Mouse (Mus musculus) megakaryocyte-erythroid progenitor cell, adult 5-6 weeks (primary cell): ENCODE measurements at regions not wholly inside any gene's neighbourhood (a gene's known extent, or its start where the extent isn't known, plus 50 kb on each side); places are given as distances from the start of the nearest gene placed in this dataset.
A peak's percentile ranks its signal among the peaks of the same experiment; 100 is the strongest.

ENCODE experiments used
- ATAC-seq: replicated peaks from 2 replicates; pipeline ENCODE4 v1.8.0; 2016; ENCODE audit warnings: mild to moderate bottlenecking, inconsistent platforms; ENCODE audit not compliant: severe bottlenecking, poor library complexity, low FRiP score, low TSS enrichment

DNA sequence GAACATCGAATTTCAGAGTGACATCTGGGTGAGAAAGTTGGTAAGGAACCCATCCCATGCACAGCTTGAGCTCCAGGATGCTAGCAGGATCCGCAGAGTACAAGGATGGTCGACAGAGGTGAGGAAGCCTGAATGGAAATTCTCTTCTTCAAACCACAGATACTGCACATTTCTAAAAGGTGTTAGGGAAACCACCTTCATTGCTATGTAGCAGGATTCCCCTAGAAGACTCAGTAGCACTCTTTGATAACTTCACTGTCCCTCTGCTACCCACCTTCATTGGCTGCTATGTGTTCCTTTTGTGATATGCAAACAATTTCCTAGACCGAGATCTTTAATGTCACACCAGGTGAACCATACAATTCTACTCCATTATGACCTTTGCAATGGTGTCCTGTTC is 128.1 kb upstream of the Atp2b1 start:
- no peak for ATAC-seq

DNA sequence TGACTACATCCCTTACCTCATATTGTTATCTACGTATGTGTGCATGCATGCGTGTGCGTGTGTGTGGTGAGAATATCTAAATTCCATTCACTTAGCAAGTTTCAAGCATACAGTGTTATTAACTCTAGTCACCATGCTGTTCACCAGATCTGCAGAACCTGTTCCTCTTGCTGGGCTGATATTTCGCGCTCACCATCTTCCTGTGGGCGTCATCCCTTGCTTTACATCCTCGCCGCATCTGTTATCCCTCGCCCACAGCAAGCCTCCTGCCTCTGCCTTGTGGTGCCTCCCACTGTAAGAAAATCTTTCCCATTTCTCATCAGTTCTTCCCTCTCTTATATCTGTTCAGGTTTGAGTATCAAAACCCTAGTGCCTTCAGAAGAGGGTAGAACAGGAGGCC is 124.4 kb upstream of the Atp2b1 start:
- no peak for ATAC-seq

DNA sequence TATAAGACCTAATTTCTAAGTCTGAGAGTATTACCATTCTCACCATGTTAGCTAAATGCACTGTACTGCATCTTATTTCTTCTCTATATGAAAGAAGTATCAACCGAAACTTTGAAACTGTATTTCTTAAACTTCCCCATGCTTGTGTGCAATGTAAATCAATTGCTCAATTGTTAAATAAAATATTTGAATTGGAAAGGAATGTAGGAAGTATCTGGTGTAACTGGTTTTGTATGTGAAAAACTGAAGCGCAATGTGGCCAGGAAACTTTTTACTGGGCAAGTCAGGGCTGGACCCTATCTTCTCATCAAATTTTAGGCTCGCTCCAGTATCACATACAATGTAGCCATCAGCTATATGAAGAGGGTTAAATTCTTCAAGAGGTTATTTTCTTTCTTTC is 123.8 kb upstream of the Atp2b1 start:
- ATAC-seq = no peak

DNA sequence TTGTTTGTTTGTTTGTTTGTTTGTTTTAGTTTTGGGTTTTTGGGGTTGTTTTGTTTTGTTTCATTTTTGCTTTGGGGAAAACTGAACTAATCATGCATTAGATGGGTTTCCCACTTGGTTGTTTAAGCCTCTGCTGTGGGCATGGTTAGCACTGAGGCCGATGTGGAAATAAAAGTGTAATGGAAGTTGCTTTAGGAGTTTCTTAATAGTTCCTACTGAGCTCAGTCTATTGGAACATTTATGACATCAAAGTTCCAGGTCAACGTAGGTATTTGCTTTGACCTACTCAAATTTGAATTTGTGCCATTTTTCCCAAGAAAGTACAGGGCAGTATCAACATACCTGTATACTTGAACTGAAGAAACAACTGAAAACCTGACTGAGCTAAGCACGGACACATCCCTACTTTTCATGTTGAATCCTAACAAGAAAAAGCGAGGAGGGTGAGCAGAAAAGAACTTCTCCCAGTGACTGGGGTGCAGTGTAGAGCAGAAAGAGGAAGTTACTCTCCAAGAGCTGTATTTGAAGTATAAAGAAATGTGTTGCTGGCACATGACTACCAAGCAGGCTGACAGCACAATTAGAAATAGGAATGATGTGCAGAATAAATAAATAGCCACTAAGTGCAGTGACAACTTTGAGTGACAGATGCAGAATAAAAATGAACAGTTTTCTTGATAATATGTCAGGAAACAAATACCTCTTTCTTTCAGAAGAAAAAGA is 122.0 kb upstream of the Atp2b1 start:
- no peak for ATAC-seq

DNA sequence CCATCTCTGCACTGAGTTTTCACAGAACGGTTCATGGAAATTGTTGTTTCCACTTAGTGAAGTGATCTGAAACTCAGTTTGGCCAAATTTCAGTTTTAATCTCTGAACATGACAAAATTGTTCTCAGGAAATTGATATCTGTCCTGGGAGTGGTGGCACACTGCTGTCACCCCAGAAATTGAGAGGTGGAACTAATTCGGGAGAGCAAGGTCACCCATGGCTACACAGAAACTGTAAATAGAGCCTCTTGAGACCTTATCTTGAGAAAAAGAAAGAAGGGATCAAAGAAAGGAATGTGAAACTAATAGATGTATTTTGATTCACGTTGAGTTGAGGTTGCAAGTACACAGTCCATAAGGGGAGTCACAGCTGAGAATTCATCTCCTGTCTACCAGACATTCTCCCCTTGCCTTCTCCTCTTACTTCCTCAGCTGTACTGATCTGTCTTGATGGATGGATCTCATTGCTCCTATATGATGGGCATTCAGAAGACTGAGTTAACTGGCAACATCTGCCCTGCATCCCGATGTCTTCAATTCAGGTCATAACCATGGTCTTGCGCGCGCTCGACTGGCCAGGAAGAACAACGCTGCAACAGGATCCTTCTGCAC is 120.2 kb upstream of the Atp2b1 start:
- no peak for ATAC-seq

DNA sequence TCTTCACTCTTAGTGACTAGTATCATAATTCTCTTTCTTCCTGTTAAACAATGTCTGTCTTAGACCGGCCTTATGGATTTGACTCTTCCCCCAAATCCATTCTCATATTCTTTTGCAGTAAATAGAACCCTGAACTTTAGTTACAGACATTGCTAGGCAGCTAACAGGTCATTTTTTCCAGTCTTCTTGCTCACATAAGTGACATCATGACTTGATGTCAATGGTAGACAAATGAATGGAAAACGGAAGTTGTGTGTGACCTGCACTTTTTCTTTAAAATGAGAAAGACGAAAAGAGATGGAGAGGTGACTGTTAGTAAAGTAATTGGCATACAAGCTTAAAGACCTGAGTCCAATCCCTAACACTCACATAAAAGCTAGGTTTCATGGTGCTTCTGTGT is 118.2 kb upstream of the Atp2b1 start:
- ATAC-seq = no peak

DNA sequence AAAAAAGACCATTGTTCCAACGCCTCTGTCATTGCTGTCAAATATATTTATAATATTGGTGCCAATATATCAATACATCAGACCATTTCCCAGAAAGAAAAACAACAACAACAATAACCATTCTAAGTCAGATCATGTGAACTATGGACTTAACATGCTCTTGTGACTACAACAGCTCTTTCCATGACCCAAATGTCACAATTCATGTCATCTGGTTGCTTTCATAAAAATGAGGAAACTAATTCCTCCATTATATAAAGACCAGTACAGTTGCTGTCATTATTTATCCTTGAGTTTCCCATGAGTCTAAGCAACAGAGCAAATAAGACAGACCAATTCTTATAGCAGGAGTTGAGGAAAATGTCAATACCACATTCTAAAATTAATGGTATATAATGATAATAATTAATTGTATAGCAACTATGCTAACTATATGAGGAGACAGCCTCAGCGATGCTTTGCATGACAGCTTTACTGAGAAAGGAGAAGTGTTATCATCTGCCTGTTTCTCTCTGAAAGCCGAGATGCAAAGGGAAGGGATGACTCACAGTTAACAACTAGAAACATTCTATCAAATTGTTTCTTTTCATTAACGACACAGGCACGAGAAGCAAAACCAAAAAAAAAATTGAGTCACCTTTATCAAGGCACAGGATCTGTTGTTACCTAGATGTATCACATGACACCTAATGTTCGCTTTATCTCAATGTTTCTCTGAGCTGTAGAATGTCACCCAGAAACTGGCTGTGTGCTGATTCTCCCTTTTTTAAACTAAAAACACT is 115.4 kb upstream of the Atp2b1 start:
- no peak for ATAC-seq

DNA sequence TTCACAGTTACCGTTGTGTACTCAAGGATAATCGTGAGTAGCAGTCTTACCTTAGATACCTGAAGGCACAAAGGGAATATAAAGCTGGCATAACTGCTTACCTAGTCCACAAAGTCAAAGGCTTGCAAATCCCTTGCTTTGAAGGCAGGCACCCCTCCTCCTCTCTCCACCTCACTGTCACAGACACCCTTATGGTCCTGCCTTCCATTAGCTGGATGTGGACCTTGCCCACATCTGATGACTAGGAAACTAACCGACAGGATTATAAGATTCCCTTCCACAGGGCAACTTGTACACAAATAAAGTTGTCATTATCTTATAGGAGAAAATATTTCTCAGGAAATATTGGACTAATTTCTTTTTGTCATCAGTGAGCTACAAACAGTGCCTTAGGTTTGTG is 114.4 kb upstream of the Atp2b1 start:
- no peak for ATAC-seq

DNA sequence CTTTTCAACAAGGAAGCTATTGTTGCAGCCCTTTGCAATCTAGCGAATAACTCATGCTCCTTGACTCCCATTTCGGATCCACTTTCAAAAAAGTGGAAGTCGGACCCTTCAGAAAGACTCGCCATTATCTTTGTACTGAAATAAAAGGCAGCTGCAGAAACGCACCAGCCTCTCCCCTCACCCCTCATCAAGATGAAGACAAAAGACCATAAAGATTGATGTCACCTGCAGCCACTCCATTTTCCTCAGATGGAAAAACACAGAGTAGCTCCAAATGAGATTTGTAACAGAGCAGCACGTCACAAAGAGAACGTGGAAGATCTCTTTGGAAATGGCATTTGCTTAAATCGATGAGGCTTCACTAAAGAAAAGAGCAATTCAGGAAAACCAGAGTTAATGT is 113.3 kb upstream of the Atp2b1 start:
- no peak for ATAC-seq

DNA sequence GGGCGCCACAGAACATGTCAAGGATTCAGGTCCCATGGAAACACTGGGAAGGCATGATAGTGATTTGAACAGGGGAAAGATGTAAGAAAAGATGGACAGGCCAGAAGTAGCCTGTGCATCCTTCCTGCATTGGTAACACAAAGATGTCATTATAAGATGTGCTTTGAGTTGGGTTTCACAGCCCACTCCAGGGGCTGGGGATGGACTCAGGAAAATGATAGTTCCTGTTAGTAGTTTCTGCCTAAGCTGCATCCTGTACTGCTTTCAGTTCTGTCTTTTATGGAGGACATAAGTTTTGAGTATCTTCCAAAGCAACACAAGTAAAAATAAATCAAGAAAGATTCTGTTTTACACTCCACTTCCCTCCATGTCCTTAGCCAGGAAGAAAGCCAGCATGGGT is 109.2 kb upstream of the Atp2b1 start:
- ATAC-seq = no peak

DNA sequence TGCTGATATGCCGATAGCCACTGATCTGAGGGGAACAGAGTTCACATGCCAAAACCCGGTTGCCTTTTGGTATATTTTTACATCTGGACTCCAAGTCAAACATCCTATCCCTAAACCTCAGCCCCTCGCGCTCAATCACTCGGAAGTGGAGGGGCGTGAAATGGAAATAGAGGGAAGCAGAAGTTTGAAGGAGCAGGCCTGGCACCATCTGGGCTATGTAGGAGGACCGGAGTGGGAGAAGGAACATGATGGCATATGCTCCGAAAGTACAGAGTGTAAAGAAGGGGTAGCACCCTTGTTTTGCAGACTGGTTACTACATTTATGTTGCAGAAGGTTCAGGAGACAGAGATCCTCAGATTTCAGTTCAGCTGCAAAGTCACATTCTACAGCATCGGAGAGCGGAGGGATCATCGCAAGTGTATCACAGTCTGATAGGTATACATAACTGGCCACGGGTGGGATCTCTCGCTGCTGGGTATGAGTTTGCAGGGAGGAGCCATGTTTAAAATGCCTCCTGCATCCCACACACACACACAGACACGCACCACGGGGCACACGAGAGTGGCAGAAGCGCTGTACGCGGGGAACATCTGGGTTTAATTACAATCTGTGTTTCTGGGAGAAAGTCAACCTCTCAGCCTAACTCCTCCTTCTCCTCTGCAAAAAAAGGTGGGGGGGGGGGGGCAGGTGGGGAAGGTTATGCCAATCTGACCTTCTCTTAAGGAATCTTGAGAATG is 107.2 kb upstream of the Atp2b1 start:
- ATAC-seq = no peak

DNA sequence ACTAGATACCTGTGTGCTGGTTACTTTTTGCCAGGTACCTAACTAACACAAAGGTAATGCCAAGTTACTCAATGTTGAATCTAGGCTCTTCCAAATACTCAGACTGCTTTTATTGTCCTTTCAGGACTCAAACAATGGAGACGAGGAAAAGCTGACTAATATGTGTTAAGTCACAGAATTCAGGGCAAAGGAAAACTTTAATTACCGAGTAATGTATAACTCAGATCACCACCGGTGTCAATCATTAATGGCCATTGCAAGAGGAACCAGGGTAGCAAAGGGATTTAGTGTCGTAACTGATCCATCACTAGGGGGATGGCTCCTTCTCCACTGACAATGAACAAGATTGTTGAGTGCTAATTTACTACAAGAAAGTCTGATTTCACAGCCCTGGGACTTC is 105.6 kb upstream of the Atp2b1 start:
- ATAC-seq = no peak

DNA sequence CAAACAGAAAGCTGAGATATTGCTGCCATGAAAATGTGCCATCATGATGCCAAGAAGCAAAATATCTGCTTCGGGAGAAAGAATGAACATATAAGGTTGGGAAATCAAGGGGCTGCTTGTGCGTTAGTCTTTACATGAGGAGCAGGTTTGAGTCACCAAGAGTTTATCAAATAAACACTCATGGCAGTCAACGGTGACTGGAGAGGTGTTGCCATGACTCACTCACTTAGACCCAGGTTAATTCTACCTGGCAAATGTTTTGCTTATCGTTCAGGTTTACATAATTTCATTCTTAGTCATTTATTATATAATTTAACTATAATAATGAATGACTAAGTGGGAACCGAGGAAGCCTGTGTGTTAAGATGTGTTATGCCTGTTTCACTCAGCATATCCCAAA is 85.2 kb upstream of the Atp2b1 start:
- no peak for ATAC-seq

DNA sequence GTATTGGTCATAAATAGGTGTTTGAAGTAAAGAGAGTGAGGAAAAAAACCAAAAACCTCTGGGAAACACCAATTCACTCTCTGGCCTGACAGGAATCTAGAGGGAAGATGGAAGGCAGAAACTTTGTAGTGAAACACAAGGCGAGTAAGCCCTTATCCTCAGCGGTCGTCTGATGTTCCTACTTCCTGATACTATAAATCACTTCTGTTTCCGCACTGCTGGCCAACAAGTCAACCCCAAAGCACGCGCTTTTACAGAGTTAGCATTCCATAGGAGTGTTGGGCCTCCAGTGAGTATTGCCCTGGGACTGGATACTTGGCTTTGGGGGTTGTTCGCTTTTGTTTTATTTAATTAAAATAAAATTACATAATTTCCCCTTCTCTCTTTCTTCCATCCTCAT is 82.7 kb upstream of the Atp2b1 start:
- ATAC-seq = no peak

DNA sequence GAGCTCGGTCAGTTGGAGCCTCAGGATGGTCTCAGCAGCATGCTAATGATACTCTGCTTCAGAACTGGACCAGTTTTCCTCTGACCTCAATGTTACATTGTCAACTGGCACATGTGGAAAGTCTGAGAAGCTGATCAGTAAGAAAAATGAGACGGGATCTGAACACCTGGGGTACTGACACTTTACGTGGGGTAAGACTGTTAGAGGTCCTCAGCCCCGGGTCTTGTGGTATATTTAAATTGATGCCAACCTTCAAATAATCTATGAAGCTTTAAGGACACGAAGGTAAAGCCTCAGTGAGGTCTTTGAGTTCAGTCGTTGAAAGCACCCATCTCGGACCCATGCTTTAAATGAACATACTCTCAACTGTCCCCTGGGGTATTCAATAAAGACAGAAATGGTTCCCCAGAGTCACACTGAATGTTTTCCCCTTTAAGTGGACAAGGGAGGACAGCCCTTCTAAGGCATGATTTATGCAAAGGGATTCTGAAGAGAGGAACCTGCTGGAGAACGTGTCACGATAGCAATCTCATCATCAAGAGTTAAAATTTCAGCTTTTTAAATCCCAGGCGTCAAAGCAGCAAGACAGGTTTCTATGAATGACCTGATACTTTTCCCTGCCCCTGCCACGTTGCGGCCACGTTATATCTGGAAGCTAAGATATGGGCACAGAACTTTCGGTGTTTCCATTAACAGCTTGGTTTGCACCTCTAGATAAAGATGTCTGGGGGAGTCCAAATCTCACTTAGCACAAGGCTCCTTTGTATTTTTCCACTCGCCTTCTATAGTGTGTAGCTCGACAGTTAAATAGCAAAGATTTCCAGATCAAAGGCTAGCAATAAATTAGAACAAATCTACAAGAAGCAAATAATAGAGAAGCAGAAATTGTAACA is 76.7 kb upstream of the Atp2b1 start:
- peak; percentile 68; the same call in 1 of the 2 replicates for ATAC-seq

DNA sequence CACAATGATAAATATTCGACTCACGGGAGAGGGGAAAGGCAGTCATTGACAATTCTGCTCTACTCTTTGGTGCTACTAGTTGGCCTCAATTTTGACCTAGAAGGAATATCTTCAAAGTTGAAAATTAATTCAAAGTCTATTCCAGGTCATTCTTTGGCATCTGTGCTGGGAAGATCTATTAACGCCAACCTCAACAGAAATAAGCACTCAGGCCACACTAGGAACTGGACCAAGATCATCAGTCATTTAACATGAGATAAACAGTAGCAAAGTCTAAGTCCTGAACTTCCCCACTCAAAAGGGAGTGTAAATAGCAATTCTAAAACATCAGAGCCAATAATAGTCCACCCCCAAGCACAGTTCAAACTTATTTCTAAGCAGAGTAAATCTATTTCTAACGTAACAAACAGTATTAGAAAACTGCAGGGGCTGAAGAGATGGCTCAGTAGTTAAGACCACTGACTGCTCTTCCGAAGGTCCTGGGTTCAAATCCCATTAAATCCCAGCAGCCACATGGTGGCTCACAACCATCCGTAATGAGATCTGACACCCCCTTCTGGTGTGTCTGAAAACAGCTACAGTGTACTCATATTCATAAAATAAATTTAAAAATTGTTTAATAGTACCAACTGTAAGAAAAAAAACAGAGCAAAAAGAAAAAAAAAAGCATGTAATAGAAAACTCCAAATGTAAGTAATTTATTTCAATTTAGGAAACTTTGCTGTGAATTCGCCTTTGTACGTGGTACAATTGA is 75.1 kb upstream of the Atp2b1 start:
- no peak for ATAC-seq

DNA sequence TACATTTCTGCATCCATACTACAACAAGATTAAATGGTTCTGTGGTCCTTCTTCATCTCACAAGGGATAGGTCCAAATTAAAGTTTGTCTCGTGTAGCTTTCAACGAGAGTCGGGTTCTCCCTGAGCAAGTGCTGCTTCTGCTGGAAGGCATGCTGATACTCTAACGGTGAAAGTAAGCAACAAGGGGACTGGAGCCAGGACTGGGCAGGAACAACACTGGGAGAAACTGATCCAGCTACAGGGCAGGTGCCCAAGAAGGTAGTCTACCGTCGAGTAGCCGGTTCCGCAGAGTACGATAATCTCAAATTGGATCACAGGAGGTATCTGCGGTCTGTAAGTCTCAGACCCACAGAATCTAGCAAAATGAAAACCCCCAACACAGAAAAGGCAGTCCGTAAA is 74.2 kb upstream of the Atp2b1 start:
- no peak for ATAC-seq

DNA sequence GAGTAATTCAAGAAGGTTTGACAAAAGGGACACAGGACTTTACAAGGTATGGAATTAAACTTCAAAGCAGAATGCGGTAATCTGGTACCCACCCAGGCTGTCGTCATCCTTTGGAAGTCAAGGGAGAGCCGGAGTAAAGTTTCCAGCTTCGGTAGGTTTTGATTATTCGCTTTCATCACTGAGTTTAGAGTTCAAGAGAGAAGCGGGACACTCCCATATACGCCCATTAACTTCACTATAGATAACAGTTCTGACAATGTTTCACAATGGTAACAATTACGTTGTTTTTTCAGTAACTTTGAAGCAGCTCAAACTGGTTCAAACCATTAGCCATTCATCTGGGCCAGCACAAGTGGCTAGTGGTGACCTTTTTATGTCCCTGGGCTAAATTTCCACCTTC is 73.8 kb upstream of the Atp2b1 start:
- ATAC-seq = no peak
